Mouse (Mus musculus): ENCODE results near the gene Rab11fip5. TPM values are rescaled to one million over a fixed set of nuclear protein-coding genes. Genes with fewer than 3 reads are reported as not detected.

The Rab11fip5 gene
- polyA plus RNA-seq (2012; rRNA removed) = 11.1 and 13.5 TPM in 2 replicates

GRCm38 (mm10) chr6:85373951-85374733 is at the start of gene Rab11fip5:
TSS of gene Rab11fip5 (minus strand) at chr6:85374634.

DNA sequence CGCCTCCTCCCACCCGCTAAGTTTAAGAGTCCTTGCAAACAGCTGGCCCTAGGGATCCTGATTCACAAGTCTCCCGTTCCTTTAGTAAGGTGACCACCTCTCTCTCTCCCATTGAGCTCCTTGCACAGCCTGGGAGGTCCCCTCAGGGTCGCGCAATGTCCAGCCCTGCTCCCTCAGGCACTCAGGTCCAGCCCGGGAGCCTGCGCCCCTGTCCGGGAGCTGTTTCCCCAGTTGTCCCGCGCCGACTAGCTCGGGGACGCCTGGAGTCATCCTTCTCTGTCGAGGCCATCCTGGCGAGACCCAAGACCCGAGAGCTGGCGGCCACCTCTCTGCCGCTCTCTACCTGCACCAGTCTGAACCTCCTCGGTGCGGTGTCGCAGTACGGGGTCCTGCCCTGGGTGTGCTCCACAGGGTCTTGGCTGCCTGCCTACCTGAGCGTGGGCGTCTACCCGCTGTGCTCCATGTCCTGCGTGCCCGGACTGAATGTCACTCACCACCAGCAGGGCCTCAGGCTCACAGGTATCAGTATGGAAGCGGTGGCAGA is 49.5 kb upstream of the Rab11fip5 start, which contains the start of gene Noto:
Gene Noto (plus strand): TSS at position 51 of the 544 bp plus-strand sequence.

GRCm38 (mm10) chr6:85333000-85333669 is 41.3 kb downstream of the Rab11fip5 start, which contains the start of gene Sfxn5:
TSS of gene Sfxn5 (minus strand) at chr6:85333422.

Other genes starting within 250 kb of the Rab11fip5 start
- gene Spr, start 236.9 kb downstream of the Rab11fip5 start, polyA plus RNA-seq (2012; rRNA removed) = 47.0 and 51.0 TPM in 2 replicates
- gene Emx1, start 187.2 kb downstream of the Rab11fip5 start, polyA plus RNA-seq (2012; rRNA removed) = not detected in 2 replicates
- 14.9 and 25.3 TPM in 2 replicates for gene Sfxn5, start 41.2 kb downstream of the Rab11fip5 start, polyA plus RNA-seq (2012; rRNA removed)
- not detected in 2 replicates for gene Noto, start 49.3 kb upstream of the Rab11fip5 start, polyA plus RNA-seq (2012; rRNA removed)
- 10.9 and 13.1 TPM in 2 replicates for gene Smyd5, start 57.4 kb upstream of the Rab11fip5 start, polyA plus RNA-seq (2012; rRNA removed)
- 76.6 and 82.9 TPM in 2 replicates for gene Cct7, start 76.9 kb upstream of the Rab11fip5 start, polyA plus RNA-seq (2012; rRNA removed)
- 20.3 and 29.0 TPM in 2 replicates for gene Pradc1, start 77.3 kb upstream of the Rab11fip5 start, polyA plus RNA-seq (2012; rRNA removed)
- 0.36 and 0.51 TPM in 2 replicates for gene Fbxo41, start 128.4 kb upstream of the Rab11fip5 start, polyA plus RNA-seq (2012; rRNA removed)
- not detected in 2 replicates for gene Egr4, start 139.0 kb upstream of the Rab11fip5 start, polyA plus RNA-seq (2012; rRNA removed)
- 0.41 and 0.43 TPM in 2 replicates for gene Alms1, start 212.9 kb upstream of the Rab11fip5 start, polyA plus RNA-seq (2012; rRNA removed)